Mouse (Mus musculus): ENCODE measurements around the gene Mroh2a.
A peak's percentile ranks its signal among the peaks of the same experiment; 100 is the strongest.

Mroh2a gene

DNA sequence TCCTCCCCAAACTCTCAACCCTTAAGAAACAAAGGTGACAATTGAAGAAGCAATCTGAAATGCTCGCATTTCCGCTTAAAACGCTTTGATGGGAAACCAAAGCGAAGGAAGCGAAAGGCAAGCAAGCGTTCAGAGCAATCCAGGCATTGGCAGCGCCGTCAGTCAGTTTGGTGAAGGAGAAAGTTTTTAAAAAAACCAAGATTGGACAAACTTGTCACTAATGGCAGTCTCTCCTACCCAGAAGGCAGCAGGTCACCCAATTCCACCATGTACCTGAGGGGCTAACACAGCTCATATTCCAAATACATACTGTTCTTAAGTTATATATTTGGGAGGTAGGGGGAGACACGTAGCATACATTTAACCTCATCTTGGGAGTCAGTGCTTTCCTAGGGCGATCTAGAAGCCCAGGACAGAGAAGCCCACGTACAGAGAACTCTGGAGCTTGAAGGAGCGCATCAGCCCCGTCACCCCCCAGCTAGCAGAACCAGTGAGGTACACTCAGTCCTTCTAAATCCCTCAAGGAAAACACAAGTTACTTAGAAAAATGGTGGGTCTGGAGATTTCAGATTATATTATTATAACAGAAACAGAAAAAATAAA is 48.4 kb downstream of the Mroh2a start:
- no peak for ATAC-seq (ENCODE audit: insufficient number of reproducible peaks, low FRiP score, low TSS enrichment)

DNA sequence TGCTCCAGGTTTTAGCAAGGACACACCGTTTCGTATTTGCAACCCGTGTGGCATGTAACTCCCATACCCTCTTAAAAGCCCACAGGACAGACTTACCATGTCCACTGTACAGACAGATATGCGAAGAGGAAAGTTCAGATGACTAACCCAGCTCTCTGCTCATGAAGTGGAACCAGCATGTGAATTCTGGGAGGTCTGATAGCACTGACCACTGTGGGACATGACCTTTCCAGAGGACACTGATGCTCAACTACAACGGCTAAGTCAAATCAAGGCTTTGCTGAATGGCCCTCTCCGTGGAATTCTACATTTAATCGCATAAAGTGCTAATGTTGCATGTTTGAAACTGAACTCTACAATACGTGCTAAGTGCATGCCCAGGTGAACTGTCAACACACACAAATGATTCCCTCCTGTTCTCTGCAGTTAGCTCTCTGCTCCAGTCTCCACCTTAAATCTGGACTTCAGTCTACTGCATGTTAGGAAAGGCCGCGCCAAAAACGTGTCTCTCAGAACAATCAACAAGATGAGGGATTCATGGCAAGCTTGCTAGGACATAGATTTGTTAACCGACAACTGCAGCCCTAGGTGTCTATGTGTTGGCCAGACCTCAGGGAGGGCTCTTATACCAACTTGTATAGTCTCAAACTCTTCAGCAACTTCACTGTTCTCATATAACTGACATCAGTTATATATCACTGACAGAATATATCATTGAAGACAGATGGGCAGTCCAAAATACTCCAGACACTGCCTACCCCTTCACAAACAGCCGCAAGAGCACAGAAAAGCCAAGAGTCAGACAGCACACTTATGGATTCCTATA is 49.1 kb downstream of the Mroh2a start:
- peak; percentile 0; the same call in 1 of the 2 replicates for ATAC-seq (ENCODE audit: insufficient number of reproducible peaks, low FRiP score, low TSS enrichment)

DNA sequence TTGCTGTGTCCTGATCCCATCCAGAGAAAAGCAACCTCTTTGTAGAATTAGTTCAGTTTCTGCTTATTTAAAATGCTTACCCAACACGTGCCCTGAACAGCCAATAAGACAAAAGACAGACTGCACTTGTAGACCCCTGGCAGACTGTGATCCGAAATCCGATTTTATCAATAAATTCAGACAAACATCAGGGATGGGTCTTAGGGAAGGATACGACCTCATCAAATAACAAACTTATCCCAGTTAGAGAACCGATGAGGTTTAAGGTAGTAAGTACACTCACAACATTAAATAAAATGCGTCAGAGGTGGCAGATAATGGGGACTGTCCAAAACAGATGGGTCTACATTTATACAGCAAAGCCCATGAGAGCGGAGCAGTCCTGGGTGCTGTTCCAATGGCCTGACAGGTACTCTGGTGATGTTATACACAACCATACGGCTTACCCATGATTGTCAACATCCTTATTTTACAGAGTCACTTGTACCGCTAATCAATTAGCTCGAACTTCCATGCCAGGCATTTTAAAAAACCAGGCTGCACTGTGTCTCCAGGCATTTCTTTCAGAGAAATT is 49.8 kb downstream of the Mroh2a start:
- ATAC-seq (ENCODE audit: insufficient number of reproducible peaks, low FRiP score, low TSS enrichment), result peak; percentile 9; the same call in 1 of the 2 replicates

DNA sequence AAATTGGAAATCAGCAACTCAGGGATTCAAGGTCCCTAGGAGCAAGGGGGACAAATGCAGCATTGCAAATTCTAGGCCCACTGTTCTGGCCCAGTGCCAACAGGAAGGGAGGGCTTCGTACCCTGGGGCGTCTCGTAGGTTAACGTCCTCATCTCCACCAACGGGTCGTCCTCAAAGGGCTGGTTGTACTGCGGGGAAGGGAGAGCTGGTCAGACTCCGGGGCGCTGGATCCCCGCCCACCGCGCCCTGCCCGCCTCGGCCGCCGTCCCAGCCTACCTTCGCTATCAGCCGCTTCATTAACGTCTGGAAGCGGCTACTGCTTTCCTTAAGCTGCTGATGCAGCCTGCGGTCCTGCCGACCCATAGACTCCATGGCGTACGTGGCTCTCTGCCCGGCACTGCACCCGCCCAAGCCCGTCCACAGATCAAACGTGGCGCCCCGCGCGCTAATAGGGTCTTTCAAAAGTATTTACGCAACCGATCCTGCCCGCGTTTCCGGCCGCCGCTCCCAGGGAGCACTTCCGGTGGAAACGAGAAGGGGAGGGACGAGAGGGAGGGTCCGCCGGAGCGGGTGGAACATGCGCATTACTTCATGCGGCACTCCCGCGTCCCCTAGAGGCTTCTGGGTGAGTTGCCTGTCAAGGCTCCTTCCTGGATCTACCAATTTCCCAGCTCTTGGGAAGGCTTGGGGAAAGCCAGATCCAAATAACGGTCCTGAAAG is 50.5 kb downstream of the Mroh2a start, which contains the start of the genes Hjurp and Trpm8:
Gene Hjurp, minus strand, starts transcription at position 536 of the 720 bp plus-strand sequence.
Gene Trpm8, plus strand, starts transcription at position 564 of the 720 bp plus-strand sequence.
- ATAC-seq (ENCODE audit: insufficient number of reproducible peaks, low FRiP score, low TSS enrichment), result peak; percentile 84

DNA sequence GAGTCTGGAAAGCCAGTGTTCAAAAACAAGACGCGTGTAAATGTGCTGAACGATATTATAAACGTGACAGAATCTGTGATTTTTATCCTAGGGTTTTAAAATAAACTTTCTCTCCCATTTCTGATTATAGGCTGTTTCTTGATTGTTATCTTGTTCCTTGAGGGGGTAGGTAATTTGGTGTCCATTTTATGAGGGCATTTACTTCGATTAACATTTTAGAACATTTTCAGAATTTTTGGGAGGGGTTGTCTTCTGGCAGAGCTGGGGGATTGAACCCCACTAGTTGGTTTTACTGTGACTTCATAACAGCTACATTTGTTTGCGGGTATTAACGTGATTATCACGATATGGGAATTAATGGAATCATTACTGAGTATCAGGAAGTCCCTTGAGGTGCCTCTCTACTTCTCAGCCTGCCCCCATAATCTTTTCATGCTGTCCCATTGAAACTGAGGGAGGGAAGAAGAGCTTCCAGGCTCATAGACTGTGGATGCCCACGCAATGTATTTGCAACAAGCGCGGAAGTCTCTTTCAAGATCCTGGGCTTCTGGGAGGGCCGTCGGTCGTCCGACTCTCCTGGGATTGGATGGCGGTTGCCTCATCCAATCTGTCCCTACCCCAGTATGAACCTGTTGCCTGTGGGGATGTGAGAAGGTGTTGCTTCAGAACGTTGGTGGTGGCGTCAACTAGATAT is 51.2 kb downstream of the Mroh2a start:
- ATAC-seq (ENCODE audit: insufficient number of reproducible peaks, low FRiP score, low TSS enrichment), result peak; percentile 1

DNA sequence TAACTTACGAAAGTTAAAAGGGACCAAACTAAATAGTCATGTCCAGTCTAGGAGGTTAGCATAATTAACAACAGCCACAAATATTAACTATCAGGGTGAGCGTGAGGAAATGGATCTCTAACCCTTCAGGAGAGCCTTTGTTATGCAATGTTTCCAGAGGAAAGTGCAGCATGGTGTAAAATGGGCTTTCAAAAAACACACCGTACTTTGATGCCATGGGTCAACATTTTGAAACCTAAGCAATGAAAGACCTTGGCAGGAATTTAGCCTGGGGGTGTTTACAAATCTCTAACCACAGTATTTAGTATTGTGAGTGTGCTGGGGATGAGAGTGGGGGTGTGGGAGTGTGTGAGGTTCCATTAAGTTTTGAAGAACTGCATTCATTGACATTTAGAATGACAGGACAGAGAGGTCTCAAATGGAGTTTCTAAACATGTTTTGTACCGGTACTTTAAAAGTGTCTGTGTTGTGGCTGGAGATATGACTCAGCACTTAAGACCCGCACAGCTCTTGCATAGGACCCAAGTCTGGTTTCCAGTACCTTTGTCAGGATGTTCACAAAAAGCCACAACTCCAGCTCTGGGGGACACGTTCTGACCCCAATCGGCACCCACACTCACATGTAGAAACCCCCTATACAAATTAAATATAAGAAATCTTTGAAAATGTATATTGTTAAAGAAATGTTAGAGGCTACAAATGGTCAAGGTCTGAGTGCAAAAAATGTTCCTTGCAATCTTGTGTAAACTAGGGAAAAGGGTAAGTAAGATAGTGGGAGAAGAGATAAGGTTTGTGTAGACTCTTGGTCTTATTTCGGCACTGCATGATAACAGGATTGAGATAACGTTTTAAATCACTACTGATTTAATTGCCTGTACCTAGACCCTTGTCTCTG is 52.6 kb downstream of the Mroh2a start:
- no peak for ATAC-seq (ENCODE audit: insufficient number of reproducible peaks, low FRiP score, low TSS enrichment)

DNA sequence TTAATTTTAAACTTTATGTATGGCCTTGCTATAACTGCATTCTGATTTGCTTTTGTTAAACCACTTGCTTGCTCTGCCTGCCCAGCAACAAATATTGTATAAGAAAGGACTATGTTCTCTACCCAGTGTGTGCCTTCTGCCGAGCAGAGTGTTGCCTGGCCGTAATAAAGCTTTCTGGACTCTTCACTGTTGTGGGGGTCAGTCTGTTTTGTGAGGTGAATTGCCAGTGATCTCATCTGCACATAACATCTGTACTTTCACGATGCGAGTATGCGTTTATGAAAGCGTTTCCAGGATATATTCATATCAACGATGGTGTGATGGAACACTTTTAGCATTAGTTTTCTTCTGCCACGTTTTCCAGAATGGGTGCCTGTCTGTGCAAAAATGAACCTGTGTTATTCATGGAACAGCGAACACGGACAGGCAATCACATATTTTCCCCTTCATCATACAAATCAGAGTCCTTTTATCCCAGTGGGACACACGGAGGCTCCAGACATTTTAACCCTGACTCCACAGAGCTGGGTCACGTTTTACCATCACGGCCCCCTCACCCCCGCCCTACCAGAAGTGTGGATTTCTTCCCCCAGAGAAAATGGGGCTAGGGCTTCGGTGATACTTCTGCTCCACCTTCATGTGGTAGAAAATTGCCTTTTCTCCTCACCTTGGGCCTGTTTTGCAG is 53.4 kb downstream of the Mroh2a start:
- no peak for ATAC-seq (ENCODE audit: insufficient number of reproducible peaks, low FRiP score, low TSS enrichment)

DNA sequence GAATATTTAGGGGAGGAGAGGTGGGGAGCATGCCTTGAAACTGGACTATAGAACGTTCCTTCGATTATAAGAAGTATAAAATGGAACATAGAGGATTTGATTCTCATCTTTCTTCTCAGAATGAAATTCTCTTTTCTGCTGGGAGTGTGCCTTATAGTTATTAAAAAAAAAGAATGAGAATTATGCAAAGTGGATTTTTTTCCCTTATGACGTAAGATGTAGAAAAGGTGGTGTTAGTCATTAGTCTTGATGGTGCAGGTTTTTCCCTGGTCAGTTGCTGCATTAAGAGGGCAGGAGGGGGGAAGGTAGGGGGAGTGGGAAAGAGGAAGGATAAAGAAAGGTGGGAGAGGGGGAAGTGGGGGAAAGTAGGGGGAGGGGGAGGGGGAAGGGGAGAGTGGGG is 55.5 kb downstream of the Mroh2a start:
- ATAC-seq (ENCODE audit: insufficient number of reproducible peaks, low FRiP score, low TSS enrichment), result no peak

DNA sequence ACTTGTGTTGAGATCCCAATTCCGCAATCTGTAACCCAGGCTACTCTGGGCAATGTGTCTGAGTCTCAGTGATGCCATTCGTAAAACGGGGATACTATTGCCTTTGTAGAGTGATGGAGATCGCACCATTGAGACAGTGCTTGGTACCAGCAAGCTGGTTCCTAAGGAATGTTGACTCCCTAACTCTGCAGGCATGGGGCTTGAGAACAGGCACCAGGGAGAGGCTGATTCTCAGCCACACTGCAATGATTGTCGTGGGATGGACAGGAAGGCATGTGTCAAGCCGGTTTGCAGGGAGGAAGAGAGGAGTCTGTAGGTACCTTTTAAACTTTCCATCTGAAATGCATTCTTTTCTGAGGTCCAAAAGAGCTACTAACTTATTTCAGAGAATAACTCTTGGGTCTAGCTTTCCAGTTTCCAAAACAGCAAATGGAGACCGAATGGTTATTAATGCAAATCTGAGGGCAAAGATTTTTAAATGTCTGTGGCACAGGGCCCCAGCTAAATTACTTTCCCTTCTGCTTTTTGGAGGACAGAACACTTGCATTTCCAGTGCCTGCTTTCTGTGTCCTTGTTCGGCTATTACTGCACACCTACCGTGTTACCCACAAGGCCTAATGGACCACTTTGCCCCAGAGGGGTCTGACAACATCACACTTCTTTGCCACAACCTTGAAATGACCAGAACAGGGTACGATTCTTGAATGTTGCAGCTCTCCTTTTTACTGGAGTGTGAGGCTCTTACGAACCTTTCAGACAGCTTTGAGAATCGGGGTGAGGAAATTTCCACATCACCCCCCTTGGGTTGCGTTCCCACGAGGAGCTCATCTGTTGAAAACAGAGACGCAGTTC is 56.8 kb downstream of the Mroh2a start:
- ATAC-seq (ENCODE audit: insufficient number of reproducible peaks, low FRiP score, low TSS enrichment), result no peak

DNA sequence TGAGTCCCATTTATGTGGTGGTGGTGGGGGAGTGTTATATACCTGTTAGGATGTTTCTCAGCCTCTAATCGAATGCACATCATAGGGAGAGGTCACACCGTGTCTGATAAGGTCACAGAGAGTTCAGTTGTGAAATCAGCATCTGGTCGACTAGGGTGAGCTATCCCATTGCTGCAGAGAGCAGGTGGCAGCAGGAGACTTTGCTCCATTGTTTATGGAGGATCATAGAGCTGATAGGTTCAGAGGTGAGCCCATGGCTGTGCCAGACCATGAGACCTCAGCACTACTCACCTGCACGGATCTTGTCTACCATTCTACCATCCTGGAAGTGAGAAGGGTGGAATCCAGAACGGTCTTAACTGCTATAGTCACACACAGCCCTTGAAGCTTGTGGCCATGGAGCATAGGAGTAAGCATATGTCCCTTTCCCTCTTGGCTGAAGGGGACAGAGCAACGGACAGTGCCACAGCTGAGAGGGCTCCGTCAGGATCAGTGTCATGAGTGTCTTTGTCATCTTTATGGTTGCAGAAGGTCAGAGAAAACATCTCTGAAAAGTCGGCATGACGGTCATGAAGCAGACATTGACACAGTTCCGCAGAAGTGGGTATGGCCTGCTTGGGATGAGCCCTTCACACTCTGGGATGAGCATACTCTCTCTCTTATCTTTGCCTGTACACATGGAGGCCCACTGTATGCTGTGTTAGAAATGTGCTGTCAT is 57.6 kb downstream of the Mroh2a start:
- ATAC-seq (ENCODE audit: insufficient number of reproducible peaks, low FRiP score, low TSS enrichment), result 0 out of 2 replicates have a peak, but pooled peaks have one; percentile 3

DNA sequence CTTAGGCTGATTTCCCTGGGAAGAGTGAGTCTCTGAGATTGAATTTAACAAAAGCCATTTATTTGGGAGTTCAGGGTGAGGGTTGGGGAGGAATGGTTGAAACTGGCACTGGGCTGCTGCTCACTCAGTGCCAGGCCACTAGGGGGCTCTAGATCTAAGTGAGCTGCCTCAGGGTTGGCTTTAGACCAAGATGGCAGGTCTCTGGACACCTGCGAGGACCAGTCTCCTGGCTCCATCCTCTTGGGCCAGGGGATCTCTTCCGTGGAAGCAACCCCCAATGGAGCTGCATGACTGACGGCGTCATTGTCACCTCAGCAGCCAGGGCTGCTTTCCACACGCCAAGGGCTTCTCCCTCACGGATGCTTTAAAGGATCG is 58.1 kb downstream of the Mroh2a start:
- no peak for ATAC-seq (ENCODE audit: insufficient number of reproducible peaks, low FRiP score, low TSS enrichment)

DNA sequence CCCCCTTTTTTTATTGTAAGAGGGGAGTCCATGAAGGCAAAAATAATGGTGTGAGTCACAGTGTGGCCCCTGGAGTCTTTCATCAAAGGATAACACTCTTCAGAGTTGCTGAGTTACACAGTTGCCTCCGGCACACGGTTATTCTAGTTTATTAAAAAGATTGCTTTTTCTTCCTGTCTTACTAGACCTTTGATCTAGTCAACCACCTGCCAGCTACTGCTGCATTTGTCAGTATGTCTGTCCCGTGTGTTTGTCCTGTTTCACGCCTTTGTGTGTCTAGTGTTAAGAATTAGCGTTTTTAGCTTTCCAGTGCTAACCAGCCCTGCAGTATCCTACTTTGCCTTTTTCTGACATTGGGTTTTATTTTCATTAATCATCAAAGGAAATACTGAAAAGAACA is 58.9 kb downstream of the Mroh2a start:
- no peak for ATAC-seq (ENCODE audit: insufficient number of reproducible peaks, low FRiP score, low TSS enrichment)

DNA sequence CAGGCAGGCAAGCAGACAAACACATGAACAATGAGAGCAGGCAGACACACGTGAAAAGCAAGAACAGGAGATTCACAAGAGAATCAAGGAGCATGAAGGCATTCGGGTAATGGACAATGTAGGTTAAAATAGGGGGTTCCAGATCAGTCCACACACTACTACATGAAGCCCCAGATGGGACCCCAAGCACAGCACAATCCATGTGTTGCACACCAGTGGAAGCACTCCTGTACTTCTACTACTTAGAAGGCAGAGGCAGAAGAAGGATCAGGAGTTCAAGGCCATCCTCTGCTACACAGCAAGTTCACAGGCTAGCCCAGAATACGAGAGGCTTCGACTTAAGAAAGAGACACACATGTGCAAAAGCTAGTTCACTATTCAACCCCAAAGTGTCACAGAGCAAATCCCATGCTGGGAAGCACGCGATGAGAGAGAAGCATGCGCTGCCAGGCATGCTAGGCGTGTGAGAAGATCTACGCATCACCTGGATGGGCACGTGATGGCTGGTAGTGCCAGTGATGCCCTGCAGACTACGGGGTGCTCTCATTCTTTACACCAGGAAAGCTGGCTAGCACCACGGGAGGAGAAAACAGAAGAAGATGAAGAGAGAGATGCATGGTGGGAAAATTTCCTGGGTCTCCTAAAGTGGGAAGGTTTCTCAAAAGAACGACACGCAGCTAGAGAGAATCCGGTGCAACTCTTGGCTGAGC is 59.5 kb downstream of the Mroh2a start:
- ATAC-seq (ENCODE audit: insufficient number of reproducible peaks, low FRiP score, low TSS enrichment), result no peak

DNA sequence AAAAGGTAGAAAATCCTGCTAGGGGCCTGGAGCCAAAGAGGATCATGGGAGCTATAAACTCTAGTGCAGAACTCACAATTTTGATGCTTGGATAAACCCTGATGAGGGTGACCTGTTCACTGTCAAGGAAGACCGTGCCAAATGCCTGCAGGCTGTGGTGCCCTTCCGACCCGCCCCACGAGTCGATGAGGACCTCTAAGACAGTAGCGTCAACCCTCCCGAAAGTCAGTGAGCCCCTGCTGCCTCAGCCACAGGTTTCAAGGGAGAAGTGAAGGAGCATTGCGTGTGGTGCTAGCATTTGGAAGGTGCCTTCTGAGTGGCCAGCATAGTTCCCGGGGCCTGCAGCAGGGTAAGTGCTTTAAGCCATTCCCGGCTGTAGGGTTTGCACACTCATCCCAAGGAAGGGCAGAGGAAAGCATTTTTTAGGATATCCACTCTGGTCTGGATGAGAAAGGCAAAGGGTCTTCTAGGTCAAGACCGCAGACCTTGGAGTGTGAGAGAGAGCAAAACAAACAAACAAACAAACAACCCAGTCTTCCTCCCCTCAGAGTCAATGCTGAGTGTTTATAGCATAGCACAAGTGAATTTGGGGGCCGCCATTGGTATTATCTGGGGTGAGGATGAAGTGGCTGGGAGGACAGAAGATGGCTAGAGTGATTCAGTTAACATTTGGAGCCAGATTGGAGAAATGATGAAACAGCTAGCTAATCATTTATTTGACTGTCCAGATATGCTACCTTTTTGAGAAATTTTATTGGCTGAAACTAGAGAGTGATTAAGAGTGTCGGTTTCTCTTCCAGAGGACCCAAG is 60.3 kb downstream of the Mroh2a start:
- no peak for ATAC-seq (ENCODE audit: insufficient number of reproducible peaks, low FRiP score, low TSS enrichment)

DNA sequence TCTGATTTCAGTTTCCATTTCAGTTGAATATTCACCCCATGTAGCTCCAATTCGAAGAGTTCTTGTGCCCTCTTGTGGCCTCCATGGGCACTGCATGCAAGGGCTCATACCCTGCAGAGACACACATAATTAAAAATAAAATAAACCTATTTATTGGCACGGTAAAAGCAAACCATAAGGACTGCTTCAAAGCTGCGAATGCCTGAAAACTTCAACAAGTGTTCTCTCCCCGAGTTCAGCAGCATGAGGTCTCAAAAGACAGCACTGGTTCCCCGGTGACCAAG is 60.9 kb downstream of the Mroh2a start:
- ATAC-seq (ENCODE audit: insufficient number of reproducible peaks, low FRiP score, low TSS enrichment), result no peak

All from cerebellum, adult (tissue).